Mouse (Mus musculus) erythroblast, embryonic 14.5 days (primary cell): ENCODE results near the gene Vstm5. TPM values are rescaled to one million over a fixed set of nuclear protein-coding genes. Genes with fewer than 3 reads are reported as not detected.
"Not testable (repeated sequence)": the region's sequence is repeated elsewhere in the genome, so short reads cannot be mapped to it uniquely, and the experiment has no call there.

Experiments
- H3K27me3 ChIP-seq: 2 replicates; pipeline ENCODE4 v1.6.1; 2012; ENCODE audit warnings: inconsistent platforms; ENCODE audit not compliant: control insufficient read depth
- H3K36me3 ChIP-seq: 2 replicates; pipeline ENCODE4 v1.6.1; 2012; ENCODE audit warnings: mild to moderate bottlenecking, inconsistent platforms; ENCODE audit not compliant: control insufficient read depth
- H3K4me1 ChIP-seq: 2 replicates; pipeline ENCODE4 v1.6.1; 2012; ENCODE audit warnings: inconsistent platforms; ENCODE audit not compliant: control insufficient read depth
- H3K4me3 ChIP-seq: replicated peaks from 2 replicates; pipeline ENCODE3; 2012; ENCODE audit warnings: moderate library complexity, mild to moderate bottlenecking, inconsistent platforms
- H3K9me3 ChIP-seq: 2 replicates; pipeline ENCODE4 v1.6.1; 2012; ENCODE audit warnings: low read length, inconsistent platforms, mixed read lengths; ENCODE audit not compliant: control insufficient read depth
- GATA1 ChIP-seq: IDR thresholded peaks from 2 replicates; pipeline ENCODE4 v1.6.1; 2012; ENCODE audit warnings: low read length, inconsistent platforms, mixed read lengths
- TAL1 ChIP-seq: IDR thresholded peaks from 3 replicates; pipeline ENCODE4 v1.6.1; 2012; ENCODE audit warnings: low read length, inconsistent platforms, mixed read lengths
- polyA plus RNA-seq: library from polyadenylated mRNA; stranded (reverse); fragments of >175 nt; gene quantifications from 2 replicates; pipeline ENCODE4 v1.2.3, GENCODE M21; 2012

Gene Vstm5
- polyA plus RNA-seq, 1 experiment: not detected

DNA sequence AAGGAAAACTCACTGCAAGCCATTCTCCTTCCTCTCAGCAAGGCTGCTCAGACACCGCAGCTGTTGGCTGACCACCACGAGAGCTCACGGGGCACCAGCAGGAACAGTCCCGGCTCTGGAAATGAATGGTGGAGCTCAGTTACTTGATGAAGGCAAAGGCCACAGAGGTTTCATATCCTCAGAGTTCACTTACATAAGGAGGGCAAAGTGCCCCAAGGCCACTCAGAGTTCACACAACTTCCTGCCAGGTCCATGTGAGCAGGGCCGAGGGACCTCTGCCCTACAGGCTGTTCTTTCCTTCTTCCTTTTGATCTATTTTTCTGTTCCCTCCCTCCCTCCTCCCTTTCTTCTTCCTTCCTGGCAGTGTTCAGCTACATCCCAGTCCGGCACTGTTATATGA is 62.6 kb downstream of the Vstm5 start:
- no peak overlapping the region for H3K4me3 ChIP-seq
- H3K4me1 ChIP-seq: peaks cover 18% of the 10 kb centered on the region
- H3K9me3 ChIP-seq: no peaks in the 10 kb centered on the region
- TF ChIP-seq GATA1: no peak
- TF ChIP-seq TAL1: no peak
- no peaks in the 10 kb centered on the region for H3K27me3 ChIP-seq
- H3K36me3 ChIP-seq: no peaks in the 10 kb centered on the region

- H3K36me3 ChIP-seq, H3K27me3 ChIP-seq, H3K9me3 ChIP-seq, H3K4me3 ChIP-seq: not testable (repeated sequence)
- H3K4me1 ChIP-seq: peaks cover 24% of the 10 kb centered on the region
These were observed 63.2 kb downstream of the Vstm5 start for GRCm38 (mm10) chr9:15302006-15302405.

DNA sequence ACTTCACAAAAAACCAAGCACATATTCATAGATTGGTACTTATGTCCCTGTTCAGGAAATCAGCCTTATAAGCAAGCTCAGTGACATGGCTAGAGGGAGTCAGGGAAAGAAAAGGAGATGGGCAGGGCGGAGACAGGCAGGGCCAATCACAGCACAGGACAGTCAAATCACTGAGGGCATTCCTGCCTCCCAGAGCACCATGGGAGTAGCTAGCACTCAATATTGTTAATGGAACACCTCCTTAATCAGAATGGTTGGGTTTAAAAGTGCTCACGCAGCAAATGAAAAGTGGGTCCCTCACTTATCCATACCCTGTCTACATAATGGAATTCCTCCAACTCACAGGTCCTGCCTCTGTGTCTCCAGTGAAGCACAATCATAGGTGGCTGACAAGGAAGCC is 64.0 kb downstream of the Vstm5 start:
- H3K36me3 ChIP-seq: peaks cover 9% of the 10 kb centered on the region

DNA sequence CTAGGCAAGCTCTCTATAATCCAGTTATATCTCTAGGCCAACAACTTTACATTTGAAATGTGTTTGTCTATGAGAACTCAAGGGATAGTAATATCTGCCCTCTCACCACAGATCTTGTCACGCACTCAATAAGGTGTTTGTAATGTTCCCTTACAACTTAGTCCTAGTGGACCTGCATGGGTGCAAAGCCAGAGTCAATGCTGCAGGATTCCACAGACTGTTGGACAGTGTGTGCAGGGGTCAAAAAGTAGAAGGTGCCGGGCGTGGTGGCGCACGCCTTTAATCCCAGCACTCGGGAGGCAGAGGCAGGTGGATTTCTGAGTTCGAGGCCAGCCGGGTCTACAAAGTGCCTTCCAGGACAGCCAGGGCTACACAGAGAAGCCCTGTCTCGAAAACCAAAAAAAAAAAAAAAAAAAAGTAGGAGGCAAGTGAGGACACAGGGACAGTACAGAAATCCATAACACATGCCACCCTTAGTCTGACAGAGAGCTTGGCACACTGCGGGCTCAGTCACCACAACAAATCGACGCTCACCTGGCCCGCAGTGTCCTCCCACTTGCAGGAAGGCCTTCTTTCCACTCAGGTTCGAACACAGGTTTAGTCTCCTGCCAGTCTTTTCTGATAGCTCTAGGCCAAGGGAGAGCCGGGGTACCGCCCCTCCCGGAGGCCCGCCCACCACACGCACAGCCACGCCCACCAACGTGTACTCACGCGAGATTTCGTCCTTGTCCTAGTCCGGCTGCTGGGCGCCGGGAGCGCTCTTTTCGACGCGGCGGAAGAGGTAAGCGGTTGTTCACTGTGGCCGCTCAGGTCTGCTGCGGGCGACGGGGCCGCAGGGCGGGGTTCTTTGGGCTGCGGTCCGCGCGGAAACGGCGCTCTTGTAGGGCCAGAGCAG is 66.9 kb downstream of the Vstm5 start, which contains the start of gene Taf1d:
Gene Taf1d, plus strand, starts transcription at position 712 of the 895 bp plus-strand sequence.
- peak within 1 kb of the TSS; percentile 93 for H3K4me3 ChIP-seq
- H3K36me3 ChIP-seq: peaks cover 38% of the 10 kb centered on the region
- peaks cover 46% of the 10 kb centered on the region for H3K4me1 ChIP-seq
- TF ChIP-seq GATA1 (no peak), TAL1 (no peak)
- H3K9me3 ChIP-seq: no peaks in the 10 kb centered on the region
- H3K27me3 ChIP-seq: no peaks in the 10 kb centered on the region

More for the DNA sequence above, 64.0 kb downstream of the Vstm5 start:
- TF ChIP-seq GATA1: no peak
- no peak for TF ChIP-seq TAL1
- Histone ChIP-seq H3K4me1 (peaks cover 32% of the 10 kb centered on the region), H3K4me3 (no peak overlapping the region), H3K9me3 (no peaks in the 10 kb centered on the region), H3K27me3 (no peaks in the 10 kb centered on the region)

DNA sequence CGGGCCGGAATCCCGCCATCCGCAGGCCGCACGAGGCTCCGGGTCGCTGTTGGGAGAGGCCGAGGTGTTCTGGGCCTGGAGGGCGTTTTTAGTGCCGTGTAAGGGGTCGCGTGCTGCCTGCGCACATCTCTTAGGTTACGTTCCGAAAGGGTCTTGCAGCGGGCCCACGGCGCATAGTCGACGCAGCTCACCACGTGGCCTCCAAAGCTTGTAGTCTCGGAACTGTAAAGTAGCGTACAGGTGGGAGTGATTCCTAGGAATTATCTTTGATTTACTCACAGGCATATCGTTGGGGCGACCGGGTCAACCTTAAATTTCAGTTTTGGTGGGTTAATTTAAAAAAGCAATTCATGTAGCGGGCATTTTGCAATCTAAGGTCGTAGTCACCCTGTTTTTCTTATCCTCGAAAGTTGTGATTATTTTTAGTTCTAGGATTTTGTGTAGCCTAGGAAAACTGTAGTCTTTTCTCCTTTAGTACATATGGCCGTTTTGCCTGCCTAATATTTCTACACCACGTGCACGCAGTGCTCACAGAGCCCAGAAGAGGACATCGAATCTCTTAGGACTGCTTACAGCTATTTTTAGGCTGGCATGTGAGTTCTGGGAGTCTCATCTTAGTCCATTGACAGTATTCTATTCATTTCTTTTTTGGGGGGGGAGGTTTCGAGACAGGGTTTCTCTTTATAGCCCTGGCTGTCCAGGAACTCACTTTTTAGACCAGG is 67.7 kb downstream of the Vstm5 start, which contains the start of gene 4931406C07Rik:
Gene 4931406C07Rik, minus strand, starts transcription at position 51 of the 722 bp plus-strand sequence.
- Histone ChIP-seq H3K27me3 (no peaks in the 10 kb centered on the region), H3K4me1 (peaks cover 46% of the 10 kb centered on the region), H3K36me3 (peaks cover 44% of the 10 kb centered on the region), H3K4me3 (peak within 1 kb of the TSS; percentile 93), H3K9me3 (no peaks in the 10 kb centered on the region)
- no peak for TF ChIP-seq TAL1
- TF ChIP-seq GATA1: no peak

DNA sequence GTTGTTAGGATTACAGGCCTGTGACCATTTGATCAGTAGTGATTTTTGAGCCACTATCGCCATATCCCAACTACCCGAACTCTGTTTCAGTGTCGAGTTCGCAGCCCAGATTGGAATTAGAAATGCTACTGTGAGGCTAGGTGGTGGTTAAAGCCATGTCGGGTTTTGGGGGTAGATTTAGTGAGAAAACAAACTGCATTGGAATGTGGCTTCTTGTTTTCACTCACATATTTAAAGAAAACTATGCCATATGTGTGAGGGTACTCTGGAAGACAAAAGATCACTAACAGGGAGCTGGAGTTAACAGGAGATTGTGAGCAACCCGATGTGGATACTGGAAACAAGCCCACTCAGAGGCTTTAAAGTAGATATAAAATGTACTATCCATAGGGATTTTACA is 68.4 kb downstream of the Vstm5 start:
- Histone ChIP-seq H3K27me3 (no peaks in the 10 kb centered on the region), H3K9me3 (no peaks in the 10 kb centered on the region), H3K4me3 (peak overlapping the region; percentile 93), H3K4me1 (peaks cover 46% of the 10 kb centered on the region), H3K36me3 (peaks cover 51% of the 10 kb centered on the region)
- TF ChIP-seq GATA1: no peak
- no peak for TF ChIP-seq TAL1

- no peaks in the 10 kb centered on the region for H3K9me3 ChIP-seq
- TF ChIP-seq TAL1: no peak
- no peak for TF ChIP-seq GATA1
- no peaks in the 10 kb centered on the region for H3K27me3 ChIP-seq
- peaks cover 61% of the 10 kb centered on the region for H3K36me3 ChIP-seq
- peaks cover 47% of the 10 kb centered on the region for H3K4me1 ChIP-seq
- no peak overlapping the region for H3K4me3 ChIP-seq
These were observed 69.4 kb downstream of the Vstm5 start for GRCm38 (mm10) chr9:15308254-15308653.

Other genes with a start within 250 kb of the Vstm5 start
- gene Panx1, start 193.6 kb upstream of the Vstm5 start, polyA plus RNA-seq: 0.02 TPM in 1 of 2 replicates, not detected in the other
- not detected in 2 replicates for gene Hephl1, start 126.9 kb upstream of the Vstm5 start, polyA plus RNA-seq
- gene Med17, start 40.9 kb downstream of the Vstm5 start, polyA plus RNA-seq: 0.39 TPM in 2 replicates
- 0.96 and 2.3 TPM in 2 replicates for gene Taf1d, start 67.2 kb downstream of the Vstm5 start, polyA plus RNA-seq
- gene 4931406C07Rik, start 67.4 kb downstream of the Vstm5 start, polyA plus RNA-seq: 0.03 and 0.04 TPM in 2 replicates
- 0.53 and 0.89 TPM in 2 replicates for gene Cep295, start 118.7 kb downstream of the Vstm5 start, polyA plus RNA-seq